In the genomic region with DNA sequence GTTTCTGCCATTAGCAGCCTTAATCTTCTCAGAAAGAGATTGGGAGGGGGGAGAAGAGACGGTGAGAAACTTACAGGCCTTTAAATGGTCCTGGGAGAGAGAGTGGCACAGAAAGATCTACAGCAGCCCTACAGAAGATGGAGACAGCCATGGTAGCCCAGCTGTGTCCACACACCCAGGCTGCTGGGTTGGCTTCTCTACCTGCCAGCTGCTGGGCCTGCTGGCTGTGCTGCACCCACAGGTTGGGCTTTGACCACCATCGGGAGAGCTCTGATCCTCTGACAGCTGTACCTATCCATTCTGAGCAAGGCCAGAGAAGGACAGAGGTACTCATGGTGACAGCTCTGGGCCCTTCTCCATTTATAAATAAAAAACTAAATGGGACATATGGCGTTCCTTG, we compare ENCODE assay signal across 26 mouse cellular contexts. TPM values are rescaled to one million over a fixed set of nuclear protein-coding genes. Genes with fewer than 3 reads are reported as not detected.
"Had no signal": no experiment of that assay in that cellular context is flagged by ENCODE, and none has a peak within 500 bp of the region (broad histone marks: within the 10 kb centered on the region; RNA-seq: fewer than 3 reads in every experiment).

No protein-coding gene starts in this region.

- ATAC-seq: midbrain, embryonic 16.5 days had no signal

- DNase-seq: lung, adult 18-20 months; lung, embryonic 14.5 days; lung, postnatal 10 days; lung, postnatal 4 days; midbrain, embryonic 14.5 days; retina, postnatal 1 day; right cerebral cortex, adult 18-20 months; right cerebral cortex, postnatal 25 days; right cerebral cortex, postnatal 4 days; spleen, adult 18-20 months; thymus, postnatal 14 days; thymus, postnatal 36 days had no signal

- H3K4me2 ChIP-seq: lung, embryonic 14.5 days; midbrain, embryonic 12.5 days; neural tube, embryonic 12.5 days; stomach, embryonic 15.5 days had no signal

- H3K27ac ChIP-seq: midbrain, embryonic 10.5 days; midbrain, embryonic 12.5 days; neural tube, embryonic 12.5 days; stomach, embryonic 15.5 days; stomach, postnatal 0 days had no signal

- H3K9me3 ChIP-seq: midbrain, embryonic 10.5 days; midbrain, embryonic 12.5 days; neural tube, embryonic 12.5 days; stomach, embryonic 15.5 days had no signal

- H3K9ac ChIP-seq: lung, embryonic 14.5 days; midbrain, embryonic 12.5 days; neural tube, embryonic 12.5 days; stomach, embryonic 15.5 days had no signal

- H3K4me1 ChIP-seq: midbrain, embryonic 10.5 days; midbrain, embryonic 12.5 days; neural tube, embryonic 12.5 days; stomach, embryonic 15.5 days had no signal

- H3K36me3 ChIP-seq: midbrain, embryonic 10.5 days; midbrain, embryonic 12.5 days; neural tube, embryonic 12.5 days; stomach, embryonic 15.5 days had no signal

- H3K27me3 ChIP-seq: midbrain, embryonic 12.5 days; neural tube, embryonic 12.5 days; stomach, embryonic 15.5 days had no signal

- H3K4me3 ChIP-seq: midbrain, embryonic 10.5 days; midbrain, embryonic 12.5 days; neural tube, embryonic 12.5 days; stomach, embryonic 15.5 days had no signal

RNA-seq across cellular contexts. Expression of a gene that starts 4.9 kb away (rescaled TPM):
- total RNA-seq: megakaryocyte, adult 5-6 weeks had no signal
- polyA plus RNA-seq: lung, embryonic 14.5 days; midbrain, embryonic 10.5 days; midbrain, embryonic 12.5 days; small intestine, adult 2 months had no signal

RNA-seq across cellular contexts. Expression of a gene that starts 23.8 kb away (rescaled TPM):
- total RNA-seq: megakaryocyte, adult 5-6 weeks; megakaryocyte-erythroid progenitor cell, adult 5-6 weeks had no signal
- polyA plus RNA-seq: liver, embryonic 16.5 days; lung, embryonic 14.5 days; lung, embryonic 16.5 days; midbrain, embryonic 10.5 days; midbrain, embryonic 12.5 days; midbrain, embryonic 14.5 days; midbrain, embryonic 16.5 days; neural tube, embryonic 12.5 days; neural tube, embryonic 14.5 days; small intestine, adult 2 months; stomach, embryonic 15.5 days; stomach, postnatal 0 days; testis, adult 2 months; thymus, postnatal 0 days had no signal
